Mouse (Mus musculus): Measurements from ENCODE around the gene Gabpa.

DNA sequence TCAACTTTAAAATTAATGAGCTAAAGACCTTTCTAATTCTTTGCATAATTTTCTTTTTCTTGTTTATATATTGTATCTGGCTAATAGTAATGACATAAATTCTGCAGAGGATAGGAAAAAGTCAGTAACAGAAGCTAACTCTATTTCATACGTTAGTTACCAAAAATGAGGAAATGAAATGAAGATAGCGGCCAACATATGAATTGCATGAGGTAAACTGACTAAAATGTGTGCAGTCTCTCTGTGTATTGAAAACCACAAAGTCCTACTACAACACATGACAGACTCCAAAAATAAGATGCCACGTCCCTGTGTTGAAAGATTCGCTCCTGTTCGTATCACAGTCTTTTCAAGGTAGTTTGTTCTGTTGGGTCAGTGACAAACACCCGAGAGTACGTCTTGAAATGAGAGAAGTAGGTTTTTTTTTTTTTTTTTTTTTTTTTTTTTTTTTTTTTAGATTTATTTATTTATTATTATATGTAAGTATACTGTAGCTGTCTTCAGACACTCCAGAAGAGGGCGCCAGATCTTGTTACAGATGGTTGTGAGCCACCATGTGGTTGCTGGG, 47.1 kb downstream of the Gabpa start:
- TF ChIP-seq EP300 (IDR thresholded peaks at IDR 0.05), result no peak
- TF ChIP-seq CTCF (IDR thresholded peaks at IDR 0.05), result no peak
